Mouse (Mus musculus) CH12.LX (cell line): ENCODE measurements at regions not wholly inside any gene's neighbourhood (a gene's known extent, or its start where the extent isn't known, plus 50 kb on each side); places are given as distances from the start of the nearest gene placed in this dataset.

Source experiments
- DNase-seq: peaks from one replicate; pipeline ENCODE4 v3.0.0-alpha.2; 2013; ENCODE audit errors: extremely low read depth
- H3K27ac ChIP-seq: 2 replicates; pipeline ENCODE4 v1.5.1; 2012; ENCODE audit warnings: low read depth, mild to moderate bottlenecking, control low read depth, moderate library complexity; ENCODE audit not compliant: insufficient read depth
- H3K27me3 ChIP-seq: replicated peaks from 2 replicates; pipeline ENCODE3; 2012; ENCODE audit warnings: inconsistent platforms
- H3K36me3 ChIP-seq, 2 experiments: replicated peaks in 1 of 2; 2 replicates each; pipeline versions ENCODE3 to v1.6.1; 2012; ENCODE audit warnings: inconsistent platforms in 1 of 2, low read length in 1 of 2, mild to moderate bottlenecking in 1 of 2, mixed read lengths in 1 of 2, moderate library complexity in 1 of 2; ENCODE audit not compliant: control insufficient read depth in 1 of 2, insufficient read depth in 1 of 2
- H3K4me1 ChIP-seq, 2 experiments: 2 replicates each; pipeline ENCODE4 v1.6.1; 2012; ENCODE audit warnings: inconsistent platforms in 1 of 2, moderate library complexity in 1 of 2; ENCODE audit not compliant: insufficient read depth in 2 of 2, control insufficient read depth in 1 of 2
- H3K4me2 ChIP-seq: 2 replicates; pipeline ENCODE4 v1.6.1; 2012; ENCODE audit warnings: low read depth, mild to moderate bottlenecking, control low read depth; ENCODE audit not compliant: poor library complexity, insufficient read depth, severe bottlenecking
- H3K4me3 ChIP-seq, 3 experiments: fragments of 150-350 bp in 1 of 3; sonication (generic) in 1 of 3; replicated peaks in 1 of 3; 2 replicates each; pipeline versions ENCODE3 to v1.5.1; 2011 to 2012; ENCODE audit warnings: low read depth in 2 of 3, low read length in 2 of 3, mild to moderate bottlenecking in 2 of 3, moderate library complexity in 2 of 3, control low read depth in 1 of 3, improper control_type of control experiment in 1 of 3, inconsistent platforms in 1 of 3, mixed read lengths in 1 of 3; ENCODE audit not compliant: poor library complexity in 1 of 3
- H3K79me2 ChIP-seq: replicated peaks from 2 replicates; pipeline ENCODE4 v1.6.1; 2012; ENCODE audit warnings: mild to moderate bottlenecking, moderate library complexity; ENCODE audit not compliant: control insufficient read depth, poor library complexity, insufficient read depth, severe bottlenecking; ENCODE audit errors: extremely low read depth
- H3K9ac ChIP-seq: 2 replicates; pipeline ENCODE4 v1.6.1; 2012; ENCODE audit warnings: low read depth, mild to moderate bottlenecking, control low read depth, moderate library complexity; ENCODE audit not compliant: insufficient read depth
- H3K9me3 ChIP-seq: replicated peaks from 2 replicates; pipeline ENCODE3; 2012; ENCODE audit warnings: low read length, inconsistent platforms, mixed read lengths
- BHLHE40 ChIP-seq: IDR thresholded peaks from 2 replicates; pipeline ENCODE4 v1.6.1; 2011; ENCODE audit warnings: mild to moderate bottlenecking, low read depth, low read length, improper control_type of control experiment
- CHD1 ChIP-seq: IDR thresholded peaks from 2 replicates; pipeline ENCODE4 v1.6.1; 2012; ENCODE audit warnings: low read depth, low read length, improper control_type of control experiment, inconsistent platforms
- CTCF ChIP-seq, 2 experiments: IDR thresholded peaks in 1 of 2; conservative IDR thresholded peaks in 1 of 2; 2 replicates each; pipeline ENCODE4 v1.5.1; 2011 to 2012; ENCODE audit warnings: low read depth in 2 of 2, low read length in 2 of 2, improper control_type of control experiment in 1 of 2, inconsistent platforms in 1 of 2, mild to moderate bottlenecking in 1 of 2, moderate library complexity in 1 of 2
- E2F4 ChIP-seq: IDR thresholded peaks from 2 replicates; pipeline ENCODE4 v1.6.1; 2011; ENCODE audit warnings: low read depth, low read length, improper control_type of control experiment; ENCODE audit not compliant: insufficient replicate concordance
- EP300 ChIP-seq: IDR thresholded peaks from 2 replicates; pipeline ENCODE4 v1.6.1; 2011; ENCODE audit warnings: low read length, improper control_type of control experiment
- ETS1 ChIP-seq: conservative IDR thresholded peaks from 2 replicates; pipeline ENCODE4 v1.6.1; 2012; ENCODE audit warnings: low read depth, mild to moderate bottlenecking, inconsistent platforms, low read length, improper control_type of control experiment, moderate library complexity
- HCFC1 ChIP-seq: IDR thresholded peaks from 2 replicates; pipeline ENCODE4 v1.6.1; 2012; ENCODE audit warnings: low read depth, mild to moderate bottlenecking, inconsistent platforms, low read length, improper control_type of control experiment
- IRF4 ChIP-seq: IDR thresholded peaks from 2 replicates; pipeline ENCODE4 v1.6.1; 2014; ENCODE audit warnings: low read depth, mild to moderate bottlenecking, inconsistent platforms, low read length, improper control_type of control experiment
- JUND ChIP-seq: conservative IDR thresholded peaks from 2 replicates; pipeline ENCODE4 v1.6.1; 2011; ENCODE audit warnings: low read depth, low read length, improper control_type of control experiment
- MAFK ChIP-seq: IDR thresholded peaks from 2 replicates; pipeline ENCODE4 v1.6.1; 2011; ENCODE audit warnings: low read length, improper control_type of control experiment; ENCODE audit not compliant: insufficient replicate concordance
- MAZ ChIP-seq: IDR thresholded peaks from 2 replicates; pipeline ENCODE4 v1.6.1; 2012; ENCODE audit warnings: low read depth, mild to moderate bottlenecking, inconsistent platforms, low read length, improper control_type of control experiment, moderate library complexity
- MEF2A ChIP-seq: IDR thresholded peaks from 2 replicates; pipeline ENCODE4 v1.6.1; 2014; ENCODE audit warnings: low read depth, mild to moderate bottlenecking, inconsistent platforms, low read length, improper control_type of control experiment, borderline replicate concordance
- MXI1 ChIP-seq: IDR thresholded peaks from 2 replicates; pipeline ENCODE4 v1.6.1; 2011; ENCODE audit warnings: mild to moderate bottlenecking, low read depth, low read length, improper control_type of control experiment
- NRF1 ChIP-seq: IDR thresholded peaks from 2 replicates; pipeline ENCODE4 v1.6.1; 2014; ENCODE audit warnings: low read depth, mild to moderate bottlenecking, inconsistent platforms, low read length, improper control_type of control experiment, moderate library complexity
- PAX5 ChIP-seq: IDR thresholded peaks from 2 replicates; pipeline ENCODE4 v1.6.1; 2012; ENCODE audit warnings: low read length, inconsistent platforms, mixed read lengths
- POLR2A ChIP-seq: IDR thresholded peaks from 2 replicates; pipeline ENCODE4 v1.6.1; 2011; ENCODE audit warnings: low read depth, mild to moderate bottlenecking, improper control_type of control experiment, low read length
- POLR2AphosphoS2 ChIP-seq: IDR thresholded peaks from 2 replicates; pipeline ENCODE4 v1.6.1; 2011; ENCODE audit warnings: low read depth, low read length, improper control_type of control experiment
- RAD21 ChIP-seq: IDR thresholded peaks from 2 replicates; pipeline ENCODE4 v1.6.1; 2011; ENCODE audit warnings: low read depth, mild to moderate bottlenecking, low read length, improper control_type of control experiment, moderate library complexity
- UBTF ChIP-seq: IDR thresholded peaks from 2 replicates; pipeline ENCODE4 v1.6.1; 2012; ENCODE audit warnings: low read depth, mild to moderate bottlenecking, inconsistent platforms, low read length, improper control_type of control experiment, moderate library complexity
- ZC3H11A ChIP-seq: IDR thresholded peaks from 2 replicates; pipeline ENCODE4 v1.6.1; 2012; ENCODE audit warnings: low read depth, mild to moderate bottlenecking, inconsistent platforms, low read length, improper control_type of control experiment
- ZNF384 ChIP-seq: IDR thresholded peaks from 2 replicates; pipeline ENCODE4 v1.6.1; 2012; ENCODE audit warnings: low read depth, low read length, improper control_type of control experiment, inconsistent platforms
- dilution Hi-C: fragments of 300-500 bp; cut with MboI; formaldehyde crosslinking; loops from 2 replicates; pipeline ENCODE4 v1.14.3; 2020; ENCODE audit warnings: low sequenced_read_pairs; ENCODE audit not compliant: extremely low pct_unique_long_range_greater_than_20kb, extremely low pct_ligation_motif_present
- in situ Hi-C: fragments of 300-500 bp; cut with MboI; formaldehyde crosslinking; loops from 3 replicates; pipeline ENCODE4 v1.14.3; 2019; ENCODE audit warnings: low sequenced_read_pairs, low pct_ligation_motif_present, low pct_unique_long_range_greater_than_20kb, mixed read lengths

DNA sequence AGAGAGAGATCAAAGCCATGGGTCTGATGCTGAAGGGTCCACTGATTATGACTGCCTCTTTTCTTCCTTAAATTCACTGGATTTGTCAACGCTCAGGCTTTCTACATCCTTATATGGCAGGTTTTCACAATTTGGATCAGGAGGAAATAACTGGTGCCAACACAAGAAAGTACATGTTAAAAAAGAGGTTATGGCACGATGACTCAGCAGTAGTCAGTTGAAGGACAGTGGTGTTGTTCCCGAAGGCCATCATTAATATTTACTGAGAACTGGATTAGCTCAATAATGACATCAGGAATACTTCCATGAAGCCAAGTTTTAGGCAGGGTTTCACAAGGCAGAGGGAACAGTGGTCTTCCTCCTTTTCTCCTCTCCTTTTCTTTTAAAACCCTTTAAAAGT, 179.6 kb downstream of the Car2 start:
- no peak for DNase-seq
- no peaks in the 10 kb centered on the region for H3K27me3 ChIP-seq
- dilution Hi-C loops (no loop called here), in situ Hi-C loops (loop anchor here (25.0 kb wide), 1 partner anchor 178 kb away; the partner anchor contains the start of gene Car2)
- no peaks in the 10 kb centered on the region for H3K9me3 ChIP-seq
- no peaks in the 10 kb centered on the region for H3K4me1 ChIP-seq
- no peak overlapping the region for H3K9ac ChIP-seq
- TF ChIP-seq BHLHE40 (no peak), HCFC1 (no peak), PAX5 (no peak), CTCF (conservative IDR thresholded peaks at IDR 0.05 in 1 of 2, IDR thresholded peaks at IDR 0.05 in 1 of 2; ENCODE audit: low read depth in 2 of 2, low read length in 2 of 2) (no peak), ZNF384 (no peak)
- no peaks in the 10 kb centered on the region for H3K79me2 ChIP-seq
- H3K36me3 ChIP-seq, result no peaks in the 10 kb centered on the region
- no peak overlapping the region for H3K4me3 ChIP-seq
- H3K27ac ChIP-seq, result no peak overlapping the region
- no peak overlapping the region for H3K4me2 ChIP-seq

DNA sequence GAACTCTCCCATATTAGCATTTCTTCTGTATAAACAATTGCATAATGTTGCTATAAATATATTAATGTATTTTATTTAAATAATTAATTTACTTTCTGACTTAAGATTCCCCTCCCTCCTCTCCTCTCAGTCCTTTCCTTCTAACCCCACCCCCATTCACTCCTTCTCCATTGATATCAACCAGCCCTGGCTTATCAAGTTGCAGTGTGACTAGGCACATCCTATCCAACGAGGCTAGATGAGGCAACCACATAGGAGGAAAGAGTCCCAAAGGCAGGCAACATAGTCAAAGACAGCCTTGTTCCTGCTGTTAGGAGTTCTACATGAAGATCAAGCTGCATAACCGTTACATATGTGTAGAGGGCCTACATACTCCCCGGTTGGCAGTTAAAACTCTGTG, 182.2 kb downstream of the Car2 start:
- Histone ChIP-seq H3K27me3 (no peaks in the 10 kb centered on the region), H3K9ac (no peak overlapping the region), H3K4me1 (no peaks in the 10 kb centered on the region), H3K36me3 (no peaks in the 10 kb centered on the region), H3K79me2 (no peaks in the 10 kb centered on the region), H3K9me3 (no peaks in the 10 kb centered on the region), H3K4me2 (no peak overlapping the region), H3K27ac (no peak overlapping the region), H3K4me3 (no peak overlapping the region)
- in situ Hi-C loops (loop anchor here (25.0 kb wide), 1 partner anchor 181 kb away; the partner anchor contains the start of gene Car2), dilution Hi-C loops (no loop called here)
- DNase-seq, result no peak
- no peak for TF ChIP-seq ETS1
- TF ChIP-seq EP300, result no peak
- TF ChIP-seq ZC3H11A, result no peak
- TF ChIP-seq CHD1, result no peak
- TF ChIP-seq NRF1, result no peak
- TF ChIP-seq MAFK, result no peak
- no peak for TF ChIP-seq HCFC1
- TF ChIP-seq ZNF384, result no peak
- no peak for TF ChIP-seq CTCF (conservative IDR thresholded peaks at IDR 0.05 in 1 of 2, IDR thresholded peaks at IDR 0.05 in 1 of 2; ENCODE audit: low read depth in 2 of 2, low read length in 2 of 2)
- TF ChIP-seq E2F4, result no peak
- TF ChIP-seq POLR2AphosphoS2, result no peak
- no peak for TF ChIP-seq MEF2A
- no peak for TF ChIP-seq MAZ
- TF ChIP-seq JUND, result no peak
- TF ChIP-seq POLR2A, result no peak
- no peak for TF ChIP-seq MXI1
- TF ChIP-seq UBTF, result no peak
- TF ChIP-seq IRF4, result no peak
- no peak for TF ChIP-seq RAD21
